Mouse (Mus musculus): Measurements from ENCODE around the gene Arid1b.

DNA sequence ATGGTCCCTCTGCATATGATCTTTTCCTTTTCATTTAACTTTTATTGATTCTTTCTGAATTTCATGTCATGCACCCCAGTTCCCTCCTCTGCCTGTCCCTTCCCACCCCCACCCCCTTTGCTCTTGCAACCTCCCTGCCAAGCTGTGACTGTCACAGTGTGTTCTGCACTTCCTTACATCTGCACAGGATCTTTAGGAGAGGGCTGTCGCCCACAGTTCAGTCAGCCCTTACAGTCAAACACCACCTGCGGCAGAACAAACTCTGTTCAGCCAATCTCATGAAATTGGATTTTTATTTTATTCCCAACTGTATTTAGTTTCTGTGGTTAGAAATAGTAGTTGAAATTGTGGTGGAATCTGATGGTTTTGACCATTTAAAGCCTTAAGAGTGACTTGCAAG, 130.5 kb downstream of the Arid1b start:
- TF ChIP-seq EP300 (IDR thresholded peaks at IDR 0.05) (no peak), CTCF (IDR thresholded peaks at IDR 0.05) (no peak)

All from lung, postnatal 0 days (tissue).